Mouse (Mus musculus) MEL (cell line): ENCODE data around the gene Gstz1. TPM values are rescaled to one million over a fixed set of nuclear protein-coding genes. Genes with fewer than 3 reads are reported as not detected.

Experiments used
- DNase-seq: peaks from one replicate; pipeline ENCODE4 v3.0.0; 2011; ENCODE audit warnings: low read depth, low spot score
- H3K27ac ChIP-seq: 2 replicates; pipeline ENCODE4 v1.5.1; 2012; ENCODE audit warnings: low read depth, mild to moderate bottlenecking, control low read depth, low read length, moderate library complexity; ENCODE audit not compliant: control insufficient read depth
- H3K27me3 ChIP-seq, 2 experiments: fragments of 150-350 bp in 1 of 2; sonication (generic) in 1 of 2; 2 replicates each; pipeline ENCODE4 v1.6.1; 2012; ENCODE audit warnings: low read length in 2 of 2, mild to moderate bottlenecking in 2 of 2, improper control_type of control experiment in 1 of 2, moderate library complexity in 1 of 2; ENCODE audit not compliant: insufficient read depth in 2 of 2, control insufficient read depth in 1 of 2
- H3K36me3 ChIP-seq, 2 experiments: 2 replicates each; pipeline ENCODE4 v1.6.1; 2012 to 2014; ENCODE audit warnings: low read length in 2 of 2, improper control_type of control experiment in 1 of 2, inconsistent platforms in 1 of 2, mild to moderate bottlenecking in 1 of 2; ENCODE audit not compliant: insufficient read depth in 2 of 2, control insufficient read depth in 1 of 2
- H3K4me1 ChIP-seq, 2 experiments: fragments of 150-350 bp in 1 of 2; sonication (generic) in 1 of 2; 2 replicates each; pipeline ENCODE4 v1.6.1; 2012; ENCODE audit warnings: low read length in 2 of 2, improper control_type of control experiment in 1 of 2, mild to moderate bottlenecking in 1 of 2; ENCODE audit not compliant: insufficient read depth in 2 of 2, control insufficient read depth in 1 of 2
- H3K4me3 ChIP-seq, 2 experiments: fragments of 150-350 bp in 1 of 2; sonication (generic) in 1 of 2; 2 replicates each; pipeline ENCODE4 v1.5.1; 2012; ENCODE audit warnings: low read depth in 2 of 2, low read length in 2 of 2, mild to moderate bottlenecking in 2 of 2, moderate library complexity in 2 of 2, control low read depth in 1 of 2, improper control_type of control experiment in 1 of 2; ENCODE audit not compliant: control insufficient read depth in 1 of 2, insufficient read depth in 1 of 2
- H3K79me2 ChIP-seq: 2 replicates; pipeline ENCODE4 v1.6.1; 2012; ENCODE audit warnings: mild to moderate bottlenecking, low read length, moderate library complexity; ENCODE audit not compliant: control insufficient read depth, poor library complexity, insufficient read depth
- H3K9ac ChIP-seq: 2 replicates; pipeline ENCODE4 v1.6.1; 2012; ENCODE audit warnings: low read depth, mild to moderate bottlenecking, control low read depth, low read length, moderate library complexity; ENCODE audit not compliant: control insufficient read depth, poor library complexity, severe bottlenecking
- H3K9me3 ChIP-seq: fragments of 150-350 bp; sonication (generic); replicated peaks from 2 replicates; pipeline ENCODE4 v1.6.1; 2012; ENCODE audit warnings: mild to moderate bottlenecking, low read length, improper control_type of control experiment, moderate library complexity; ENCODE audit not compliant: insufficient read depth
- BHLHE40 ChIP-seq: IDR thresholded peaks from 2 replicates; pipeline ENCODE4 v1.6.1; 2012; ENCODE audit warnings: low read depth, mild to moderate bottlenecking, inconsistent platforms, low read length, improper control_type of control experiment, borderline replicate concordance
- CTCF ChIP-seq, 3 experiments: IDR thresholded peaks in 2 of 3; conservative IDR thresholded peaks in 1 of 3; 2 replicates each; pipeline ENCODE4 v1.5.1; 2011 to 2012; ENCODE audit warnings: low read length in 3 of 3, low read depth in 2 of 3, mild to moderate bottlenecking in 2 of 3, improper control_type of control experiment in 1 of 3, inconsistent platforms in 1 of 3, mixed read lengths in 1 of 3, moderate library complexity in 1 of 3; ENCODE audit not compliant: control insufficient read depth in 1 of 3, insufficient read depth in 1 of 3, poor library complexity in 1 of 3, severe bottlenecking in 1 of 3
- E2F4 ChIP-seq: IDR thresholded peaks from 2 replicates; pipeline ENCODE4 v1.6.1; 2011; ENCODE audit warnings: low read depth, low read length, improper control_type of control experiment, borderline replicate concordance
- ELF1 ChIP-seq: IDR thresholded peaks from 2 replicates; pipeline ENCODE4 v1.6.1; 2014; ENCODE audit warnings: low read depth, mild to moderate bottlenecking, inconsistent platforms, low read length, improper control_type of control experiment, moderate library complexity
- GABPA ChIP-seq: IDR thresholded peaks from 2 replicates; pipeline ENCODE4 v1.6.1; 2012; ENCODE audit warnings: low read depth, mild to moderate bottlenecking, inconsistent platforms, low read length, improper control_type of control experiment, moderate library complexity
- HCFC1 ChIP-seq: IDR thresholded peaks from 2 replicates; pipeline ENCODE4 v1.6.1; 2012; ENCODE audit warnings: low read depth, mild to moderate bottlenecking, inconsistent platforms, low read length, improper control_type of control experiment, moderate library complexity
- KAT2A ChIP-seq: conservative IDR thresholded peaks from 2 replicates; pipeline ENCODE4 v1.6.1; 2012; ENCODE audit warnings: low read depth, low read length, improper control_type of control experiment, inconsistent platforms
- MAX ChIP-seq: IDR thresholded peaks from 2 replicates; pipeline ENCODE4 v1.6.1; 2011; ENCODE audit warnings: low read length, improper control_type of control experiment
- MEF2A ChIP-seq: IDR thresholded peaks from 2 replicates; pipeline ENCODE4 v1.6.1; 2014; ENCODE audit warnings: low read depth, mild to moderate bottlenecking, inconsistent platforms, low read length, improper control_type of control experiment; ENCODE audit not compliant: poor library complexity, insufficient replicate concordance, severe bottlenecking; ENCODE audit errors: extremely low read depth
- MXI1 ChIP-seq: IDR thresholded peaks from 2 replicates; pipeline ENCODE4 v1.6.1; 2011; ENCODE audit warnings: mild to moderate bottlenecking, low read depth, low read length, improper control_type of control experiment
- MYB ChIP-seq: IDR thresholded peaks from 2 replicates; pipeline ENCODE4 v1.6.1; 2011; ENCODE audit warnings: mild to moderate bottlenecking, low read depth, low read length, improper control_type of control experiment
- NELFE ChIP-seq: IDR thresholded peaks from 2 replicates; pipeline ENCODE4 v1.6.1; 2011; ENCODE audit warnings: low read depth, low read length, improper control_type of control experiment
- NRF1 ChIP-seq: IDR thresholded peaks from 2 replicates; pipeline ENCODE4 v1.6.1; 2014; ENCODE audit warnings: low read depth, mild to moderate bottlenecking, inconsistent platforms, low read length, improper control_type of control experiment, moderate library complexity; ENCODE audit not compliant: poor library complexity, insufficient read depth, severe bottlenecking
- POLR2AphosphoS2 ChIP-seq: IDR thresholded peaks from 2 replicates; pipeline ENCODE4 v1.6.1; 2011; ENCODE audit warnings: low read length, improper control_type of control experiment
- POLR2AphosphoS5 ChIP-seq: IDR thresholded peaks from 2 replicates; pipeline ENCODE4 v1.6.1; 2012; ENCODE audit warnings: low read depth, borderline replicate concordance, mild to moderate bottlenecking, inconsistent platforms, low read length, moderate library complexity, mixed read lengths
- RAD21 ChIP-seq: IDR thresholded peaks from 2 replicates; pipeline ENCODE4 v1.6.1; 2011; ENCODE audit warnings: mild to moderate bottlenecking, low read depth, low read length, improper control_type of control experiment
- RCOR1 ChIP-seq: IDR thresholded peaks from 2 replicates; pipeline ENCODE4 v1.6.1; 2012; ENCODE audit warnings: low read depth, mild to moderate bottlenecking, inconsistent platforms, low read length, improper control_type of control experiment
- SIN3A ChIP-seq: IDR thresholded peaks from 2 replicates; pipeline ENCODE4 v1.6.1; 2012; ENCODE audit warnings: low read length, improper control_type of control experiment, inconsistent platforms
- TBP ChIP-seq: IDR thresholded peaks from 2 replicates; pipeline ENCODE4 v1.8.0; 2011; ENCODE audit warnings: low read depth, low read length, improper control_type of control experiment
- TCF12 ChIP-seq: IDR thresholded peaks from 2 replicates; pipeline ENCODE4 v1.6.1; 2014; ENCODE audit warnings: low read depth, mild to moderate bottlenecking, inconsistent platforms, low read length, improper control_type of control experiment, moderate library complexity
- UBTF ChIP-seq: IDR thresholded peaks from 2 replicates; pipeline ENCODE4 v1.6.1; 2012; ENCODE audit warnings: low read depth, mild to moderate bottlenecking, inconsistent platforms, low read length, improper control_type of control experiment, moderate library complexity, borderline replicate concordance; ENCODE audit not compliant: insufficient read depth
- USF2 ChIP-seq, 2 experiments: IDR thresholded peaks; 2 replicates each; pipeline ENCODE4 v1.6.1; 2011 to 2012; ENCODE audit warnings: improper control_type of control experiment in 2 of 2, low read length in 2 of 2, borderline replicate concordance in 1 of 2, inconsistent platforms in 1 of 2, low read depth in 1 of 2, mild to moderate bottlenecking in 1 of 2; ENCODE audit not compliant: insufficient read depth in 1 of 2
- ZC3H11A ChIP-seq: IDR thresholded peaks from 2 replicates; pipeline ENCODE4 v1.6.1; 2012; ENCODE audit warnings: low read depth, mild to moderate bottlenecking, inconsistent platforms, low read length, improper control_type of control experiment
- ZKSCAN1 ChIP-seq: IDR thresholded peaks from 2 replicates; pipeline ENCODE4 v1.6.1; 2012; ENCODE audit warnings: low read depth, mild to moderate bottlenecking, inconsistent platforms, low read length, improper control_type of control experiment, moderate library complexity
- ZMIZ1 ChIP-seq: IDR thresholded peaks from 2 replicates; pipeline ENCODE4 v1.6.1; 2012; ENCODE audit warnings: low read depth, mild to moderate bottlenecking, inconsistent platforms, low read length, improper control_type of control experiment, moderate library complexity
- ZNF384 ChIP-seq: IDR thresholded peaks from 2 replicates; pipeline ENCODE4 v1.6.1; 2012; ENCODE audit warnings: low read depth, mild to moderate bottlenecking, inconsistent platforms, low read length, improper control_type of control experiment
- polyA plus RNA-seq, 2 experiments: library from polyadenylated mRNA; stranded (reverse) in 1 of 2; unstranded in 1 of 2; fragments of >175 nt in 1 of 2; fragments of >200 nt in 1 of 2; gene quantifications; 2 replicates each; pipeline versions ENCODE4 v1.2.1 to v1.2.4; 2012; ENCODE audit warnings: low replicate concordance in 2 of 2, low read depth in 1 of 2; ENCODE audit not compliant: insufficient read length in 2 of 2, insufficient read depth in 1 of 2, missing spikeins in 1 of 2
- total RNA-seq: library from RNA; depleted of rRNA; stranded (reverse); fragments of 300-350 nt; gene quantifications from 2 replicates; pipeline ENCODE4 v1.2.3, GENCODE M21; 2012

Gstz1 gene
- total and polyA plus RNA-seq, 3 experiments = 18.0 to 33.3 TPM; not detected in 1

DNA sequence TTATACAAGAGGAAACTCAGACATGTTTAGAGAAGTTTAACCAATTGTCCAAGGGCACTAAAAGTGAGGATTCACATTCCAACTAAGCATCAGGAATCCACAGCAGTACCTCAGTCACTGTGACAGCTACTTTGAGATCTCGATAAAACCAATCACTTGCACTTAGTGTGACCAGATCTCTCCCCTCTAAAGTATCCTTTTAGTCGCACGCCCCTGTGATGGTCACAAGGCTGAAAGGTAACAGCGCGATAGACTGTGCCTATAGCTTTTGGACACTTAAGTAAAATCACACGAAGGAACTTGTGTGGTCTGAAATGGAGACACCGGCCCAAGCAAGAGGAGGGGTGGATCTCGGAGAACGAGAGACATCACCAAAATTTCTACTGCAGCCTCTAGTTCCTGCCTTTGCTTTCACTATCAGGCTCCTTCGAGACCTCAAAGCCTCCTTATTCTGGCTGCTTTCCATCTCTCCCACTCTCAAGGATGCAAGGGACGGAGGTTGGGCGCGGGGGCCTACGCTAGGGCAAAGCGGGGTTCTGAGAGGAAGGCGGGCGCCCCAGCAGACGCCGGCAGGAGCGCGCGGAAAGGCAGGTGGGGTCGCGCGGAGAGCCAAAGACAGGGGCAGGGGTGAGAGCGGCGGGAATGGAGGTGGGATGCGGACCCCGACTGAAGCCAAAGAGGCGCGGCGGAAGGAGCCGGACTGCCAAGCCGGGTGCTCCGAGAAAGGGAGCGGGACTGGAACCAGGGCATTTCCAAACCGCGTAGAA lies 52.4 kb downstream of the Gstz1 start, which contains the start of gene Samd15:
Gene Samd15, plus strand, starts transcription at position 518 of the 767 bp plus-strand sequence.
- 0 out of 2 replicates have a peak, but pooled peaks have one; percentile 20 for TF ChIP-seq SIN3A
- peak; percentile 92 for TF ChIP-seq ZKSCAN1
- 0 out of 2 replicates have a peak, but pooled peaks have one; percentile 33 for TF ChIP-seq E2F4
- no peak for TF ChIP-seq KAT2A
- no peak for TF ChIP-seq ZMIZ1
- no peak for TF ChIP-seq NELFE
- TF ChIP-seq MAX = no peak
- 0 out of 2 replicates have a peak, but pooled peaks have one; percentile 5 for TF ChIP-seq TCF12
- no peak for TF ChIP-seq POLR2AphosphoS5
- TF ChIP-seq HCFC1 = peak; percentile 51; the same call in 1 of the 2 replicates
- TF ChIP-seq MXI1 = peak; percentile 22; the same call in 1 of the 2 replicates
- TF ChIP-seq, all 39 proteins: peak for 6
- peak; percentile 77 for DNase-seq

GRCm38 (mm10) chr12:87199973-87200586 lies 53.1 kb downstream of the Gstz1 start, which contains the start of gene Tmed8:
Gene Tmed8 (minus strand): TSS chr12:87200454.
- Histone ChIP-seq H3K36me3 (peaks cover 0 to 19% of the 10 kb centered on the region in 2 experiments; a peak in 2 of 4 replicates), H3K27ac (peak within 1 kb of the TSS; percentile 32), H3K27me3 (no peaks in the 10 kb centered on the region), H3K79me2 (peaks cover 15% of the 10 kb centered on the region), H3K9ac (peak within 1 kb of the TSS; percentile 94), H3K9me3 (no peaks in the 10 kb centered on the region), H3K4me1 (peaks cover 7 to 11% of the 10 kb centered on the region in 2 experiments), H3K4me3 (peak within 1 kb of the TSS; percentile 73 to 94)
- DNase-seq = peak; percentile 82
- TF ChIP-seq USF2 (IDR thresholded peaks at IDR 0.05; ENCODE audit: borderline replicate concordance in 1 of 2, insufficient read depth in 1 of 2, low read depth in 1 of 2, low read length in 2 of 2) (no peak), RAD21 (no peak), ZNF384 (no peak), ZKSCAN1 (no peak), NRF1 (no peak), MYB (no peak), ELF1 (no peak), KAT2A (no peak), ZC3H11A (no peak), POLR2AphosphoS2 (no peak), NELFE (peak; percentile 46), ZMIZ1 (no peak), BHLHE40 (peak; percentile 64; the same call in 1 of the 2 replicates), MXI1 (peak; percentile 39), RCOR1 (no peak), UBTF (0 out of 2 replicates have a peak, but pooled peaks have one; percentile 29), MEF2A (no peak), SIN3A (peak; percentile 75), CTCF (IDR thresholded peaks at IDR 0.05 in 2 of 3, conservative IDR thresholded peaks at IDR 0.05 in 1 of 3; ENCODE audit: control insufficient read depth in 1 of 3, insufficient read depth in 1 of 3, low read depth in 2 of 3, low read length in 3 of 3, poor library complexity in 1 of 3, severe bottlenecking in 1 of 3) (no peak), GABPA (no peak), HCFC1 (peak; percentile 62), TBP (no peak)

More for the DNA sequence above, 52.4 kb downstream of the Gstz1 start, which contains the start of gene Samd15:
- H3K79me2 ChIP-seq = peaks cover 15% of the 10 kb centered on the region
- no peaks in the 10 kb centered on the region for H3K9me3 ChIP-seq
- H3K36me3 ChIP-seq = peaks cover 0 to 19% of the 10 kb centered on the region in 2 experiments; a peak in 2 of 4 replicates
- no peaks in the 10 kb centered on the region for H3K27me3 ChIP-seq
- H3K9ac ChIP-seq = peak within 1 kb of the TSS; percentile 94
- H3K4me3 ChIP-seq = peak within 1 kb of the TSS; percentile 73 to 94
- H3K27ac ChIP-seq = peak within 1 kb of the TSS; percentile 32
- peaks cover 7 to 11% of the 10 kb centered on the region in 2 experiments for H3K4me1 ChIP-seq
